Mouse (Mus musculus) embryonic facial prominence, embryonic 12.5 days (tissue): ENCODE measurements around the gene Tbc1d24. TPM values are rescaled to one million over a fixed set of nuclear protein-coding genes. Genes with fewer than 3 reads are reported as not detected.

Experiments used
- ATAC-seq: fragments of 200-750 bp; cut with Nextera tagmentation; 2 replicates; pipeline ENCODE4 v1.8.0; 2017; ENCODE audit not compliant: insufficient number of reproducible peaks, insufficient read depth, low FRiP score, low TSS enrichment
- H3K27ac ChIP-seq: fragments of 300-500 bp; sonication (generic); 2 replicates; pipeline ENCODE4 v1.5.1; 2016; ENCODE audit warnings: mild to moderate bottlenecking
- H3K27me3 ChIP-seq: fragments of 300-500 bp; sonication (generic); 2 replicates; pipeline ENCODE4 v1.6.1; 2016; ENCODE audit warnings: mild to moderate bottlenecking, moderate library complexity
- H3K36me3 ChIP-seq: fragments of 300-500 bp; sonication (generic); 2 replicates; pipeline ENCODE4 v1.6.1; 2016; ENCODE audit warnings: mild to moderate bottlenecking
- H3K4me1 ChIP-seq: fragments of 300-500 bp; sonication (generic); 2 replicates; pipeline ENCODE4 v1.6.1; 2016
- H3K4me2 ChIP-seq: fragments of 300-500 bp; sonication (generic); replicated peaks from 2 replicates; pipeline ENCODE4 v1.6.1; 2016; ENCODE audit warnings: mild to moderate bottlenecking, moderate library complexity
- H3K4me3 ChIP-seq: fragments of 300-500 bp; sonication (generic); 2 replicates; pipeline ENCODE4 v1.5.1; 2016; ENCODE audit warnings: mild to moderate bottlenecking
- H3K9ac ChIP-seq: fragments of 300-500 bp; sonication (generic); 2 replicates; pipeline ENCODE4 v1.6.1; 2016; ENCODE audit warnings: mild to moderate bottlenecking, moderate library complexity
- H3K9me3 ChIP-seq: fragments of 300-500 bp; sonication (generic); 2 replicates; pipeline ENCODE4 v1.6.1; 2016; ENCODE audit warnings: mild to moderate bottlenecking, moderate library complexity
- WGBS: fragments of 180-500 bp; shearing (Covaris S2); methylation state at CpG from one replicate; pipeline ENCODE4 v1.1.7; 2016; 5-methylcytosine and 5-hydroxymethylcytosine counted together
- polyA plus RNA-seq: library from polyadenylated mRNA; unstranded; fragments of >200 nt; fragmentation: Nextera tagmentation; extraction: Ambion mirVana; gene quantifications from 2 replicates; pipeline ENCODE4 v1.2.1, GENCODE M21; 2016

Gene Tbc1d24
- polyA plus RNA-seq, 1 experiment from 2014 or later: 8.9 TPM

DNA sequence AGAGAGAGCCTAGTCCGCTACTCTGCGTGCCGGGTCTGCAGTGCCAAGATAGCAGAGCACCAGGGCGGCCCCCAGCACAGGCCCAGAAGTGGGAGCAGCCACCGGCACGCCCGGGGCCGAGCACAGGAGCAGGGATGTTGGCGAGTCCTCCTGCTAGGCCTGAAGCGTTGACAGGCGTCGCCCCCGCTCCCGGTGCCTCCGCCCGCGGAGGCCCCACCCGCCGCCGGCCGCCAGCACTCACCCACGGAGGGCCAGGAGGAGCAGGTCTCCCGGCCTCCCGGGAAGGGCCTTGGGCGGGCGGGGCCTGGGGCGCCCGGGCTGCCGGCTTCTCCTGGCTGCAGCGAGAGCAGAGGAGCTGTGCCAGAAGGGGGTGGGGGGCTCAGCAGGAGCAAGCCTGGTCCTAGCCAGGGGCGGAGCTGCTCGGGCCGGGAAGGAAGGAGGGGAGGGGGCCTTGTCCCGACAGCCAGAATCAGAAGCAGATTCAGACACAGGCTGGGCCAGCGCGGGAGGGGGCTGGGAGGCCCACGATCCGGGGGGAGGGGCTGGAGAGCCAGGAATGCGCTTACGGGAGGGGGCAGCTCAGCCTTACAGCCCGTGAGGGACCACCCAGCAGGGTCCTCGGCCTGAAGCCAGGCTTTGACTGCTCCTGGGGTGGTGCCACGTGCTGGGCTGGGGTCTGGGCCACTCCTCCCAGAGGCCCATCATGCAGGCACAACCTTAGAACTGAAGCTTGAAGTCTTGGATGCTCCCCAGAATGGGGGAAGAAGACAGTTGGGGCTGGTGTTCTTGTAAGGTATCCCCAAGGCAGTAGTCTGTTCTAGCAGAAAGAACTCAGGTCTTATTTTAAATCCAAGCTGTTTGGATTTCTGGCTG, 3.9 kb upstream of the Tbc1d24 start, which contains the start of gene Ntn3:
Gene Ntn3, minus strand, starts transcription at position 489 of the 873 bp plus-strand sequence.
- Histone ChIP-seq H3K36me3 (no peaks in the 10 kb centered on the region), H3K4me1 (peaks cover 72% of the 10 kb centered on the region), H3K27me3 (no peaks in the 10 kb centered on the region), H3K27ac (peak within 1 kb of the TSS; percentile 96), H3K4me2 (peak within 1 kb of the TSS; percentile 92), H3K9ac (peak within 1 kb of the TSS; percentile 86), H3K4me3 (peak within 1 kb of the TSS; percentile 63), H3K9me3 (no peaks in the 10 kb centered on the region)
- ATAC-seq: peak; percentile 76
- under 1% methylated on average over 40 of the region's 43 CpGs for WGBS

DNA sequence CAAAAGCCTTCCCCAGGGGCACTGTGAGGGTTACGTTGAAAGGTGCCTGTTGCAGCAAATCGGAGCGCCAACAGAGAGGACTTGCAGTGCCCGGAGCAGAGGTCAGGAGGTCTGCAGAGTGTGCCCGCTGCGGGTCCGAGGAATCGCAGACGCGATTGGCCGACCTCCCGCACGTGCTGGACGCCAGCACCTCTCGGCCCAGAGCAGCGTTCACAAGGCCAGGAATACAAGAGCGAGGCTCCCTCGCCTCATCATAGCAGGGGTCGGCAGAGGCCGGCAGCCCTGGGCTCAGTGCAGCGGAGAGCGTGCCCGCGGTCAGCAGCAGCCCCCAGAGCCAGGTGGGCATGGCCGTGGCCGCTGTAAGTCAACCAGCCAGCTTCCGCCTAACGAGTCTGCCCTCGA, 3.3 kb upstream of the Tbc1d24 start:
- Histone ChIP-seq H3K36me3 (no peaks in the 10 kb centered on the region), H3K27ac (peak overlapping the region; percentile 96), H3K4me2 (peak overlapping the region; percentile 92), H3K9me3 (no peaks in the 10 kb centered on the region), H3K27me3 (no peaks in the 10 kb centered on the region), H3K9ac (peak overlapping the region; percentile 86), H3K4me3 (peak overlapping the region; percentile 63), H3K4me1 (peaks cover 77% of the 10 kb centered on the region)
- ATAC-seq: no peak; the same call in 1 of the 2 replicates
- 1% methylated on average over 29 of the region's 29 CpGs for WGBS

DNA sequence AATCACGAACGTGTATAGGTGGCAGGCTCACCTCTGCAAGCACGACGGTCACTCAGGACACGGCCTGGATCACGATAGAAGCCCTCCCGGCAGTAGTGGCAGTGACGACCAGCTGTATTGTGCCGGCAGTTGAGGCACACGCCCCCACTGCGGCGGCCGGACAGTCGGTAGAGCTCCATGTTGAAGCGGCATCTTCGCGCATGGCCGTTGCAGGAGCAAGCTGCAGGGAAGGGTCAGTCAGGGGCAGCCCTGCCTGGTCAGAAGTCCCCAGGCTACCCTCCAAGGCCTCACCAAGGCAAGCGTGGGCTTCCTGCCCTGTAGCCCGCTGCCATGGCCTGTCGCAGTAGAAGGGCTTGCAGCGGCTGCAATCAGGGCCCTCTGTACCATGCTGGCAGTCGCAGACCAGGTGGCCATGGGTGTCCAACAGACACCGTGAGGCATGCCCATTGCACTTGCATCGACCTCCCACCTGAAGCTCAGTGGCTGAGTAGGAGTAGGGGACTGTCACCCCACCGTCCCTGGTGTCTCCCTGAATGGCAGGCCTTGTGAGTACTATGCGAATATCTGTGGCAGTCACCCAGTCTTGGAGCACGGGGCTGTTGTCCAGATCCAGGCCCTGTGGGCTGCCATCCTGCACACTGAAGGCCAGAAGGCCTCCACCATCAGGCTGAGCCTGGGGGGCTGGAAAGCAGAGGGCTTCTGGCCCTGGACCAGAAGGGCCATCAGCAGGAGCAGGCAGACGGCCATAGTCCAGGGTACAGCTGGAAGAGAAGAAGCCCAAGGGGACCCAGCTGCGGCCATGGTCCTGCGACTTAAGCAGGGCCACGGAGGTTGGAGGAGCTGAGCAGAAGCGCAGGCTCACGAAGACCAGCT, 2.6 kb upstream of the Tbc1d24 start:
- H3K4me2 ChIP-seq: peak overlapping the region; percentile 92

DNA sequence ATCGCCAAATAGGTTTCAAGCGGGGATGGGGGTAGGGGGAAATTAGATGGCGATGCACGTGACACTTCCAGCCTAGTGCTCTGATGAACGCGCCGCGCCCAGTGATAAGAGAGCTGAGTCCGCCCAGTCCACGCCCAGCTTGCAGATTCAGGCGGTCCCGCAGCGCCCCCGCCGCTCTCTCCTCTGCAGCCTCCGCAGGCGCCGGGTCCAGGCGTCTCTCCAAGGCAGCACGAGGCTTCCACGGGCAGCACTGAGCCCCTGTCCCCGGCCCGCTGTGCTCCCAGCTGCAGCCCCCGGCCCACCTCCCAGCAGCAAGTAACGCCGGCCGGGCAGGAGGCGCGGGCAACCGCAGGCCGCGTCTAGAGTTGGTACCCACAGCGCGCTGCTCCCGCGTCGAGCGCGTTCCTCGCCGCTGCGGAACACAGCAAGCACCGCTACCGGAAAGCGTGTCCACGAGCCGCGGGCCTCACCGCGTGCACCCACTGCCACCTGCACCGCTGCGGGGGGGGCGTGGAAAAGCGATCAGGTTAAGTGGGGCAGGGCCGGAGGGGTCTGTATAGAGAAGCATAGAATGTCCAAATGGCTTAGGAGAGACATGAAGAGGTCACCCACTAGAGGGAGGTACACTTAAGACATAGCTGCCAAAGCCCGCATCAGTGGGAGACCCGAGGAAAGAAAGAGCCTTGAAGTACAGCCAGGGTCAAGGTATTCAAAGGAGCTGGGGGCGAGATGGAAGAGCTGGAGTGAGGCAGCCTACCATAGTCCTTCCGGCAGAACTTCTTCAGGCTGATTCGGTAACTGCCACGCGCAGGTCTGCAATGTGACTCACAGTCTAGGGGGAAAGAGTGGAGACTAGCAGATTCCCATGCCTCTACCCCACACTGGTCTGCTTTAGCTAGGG, 1.3 kb upstream of the Tbc1d24 start:
- Histone ChIP-seq H3K9me3 (no peaks in the 10 kb centered on the region), H3K27me3 (no peaks in the 10 kb centered on the region), H3K4me3 (peak overlapping the region; percentile 63), H3K36me3 (no peaks in the 10 kb centered on the region), H3K4me1 (peaks cover 78% of the 10 kb centered on the region), H3K9ac (peak overlapping the region; percentile 86), H3K27ac (peak overlapping the region; percentile 66), H3K4me2 (peak overlapping the region; percentile 92)
- ATAC-seq: no peak
- 6% methylated on average over 62 of the region's 62 CpGs for WGBS

More for the DNA sequence above, 2.6 kb upstream of the Tbc1d24 start:
- H3K27ac ChIP-seq: peak overlapping the region; percentile 96
- peak overlapping the region; percentile 63 for H3K4me3 ChIP-seq
- peaks cover 83% of the 10 kb centered on the region for H3K4me1 ChIP-seq
- H3K36me3 ChIP-seq: no peaks in the 10 kb centered on the region
- no peaks in the 10 kb centered on the region for H3K27me3 ChIP-seq
- no peak for ATAC-seq
- 51% methylated on average over 34 of the region's 34 CpGs for WGBS
- no peaks in the 10 kb centered on the region for H3K9me3 ChIP-seq
- H3K9ac ChIP-seq: peak overlapping the region; percentile 86

DNA sequence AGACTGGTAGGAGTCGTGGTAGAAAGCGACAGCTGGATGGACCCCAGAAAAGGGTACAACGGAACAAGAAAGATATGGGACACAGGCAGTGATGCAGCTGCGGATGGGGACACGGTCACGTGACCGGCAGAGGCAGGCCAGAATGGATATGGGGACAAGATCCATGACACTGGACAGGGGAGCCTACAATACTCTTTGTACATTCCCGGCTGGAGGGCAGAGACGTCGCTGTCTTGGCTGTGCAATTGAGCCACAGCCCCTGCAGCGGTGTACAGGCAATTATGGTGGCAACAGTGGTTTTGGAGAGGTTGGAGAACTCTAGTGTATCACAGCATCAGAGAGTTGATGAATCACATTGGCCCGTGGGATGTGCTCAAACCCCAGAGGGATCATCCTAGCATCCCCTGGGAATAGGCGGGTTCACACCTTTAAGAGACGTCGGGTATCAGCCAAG, 573 bp upstream of the Tbc1d24 start:
- Histone ChIP-seq H3K4me3 (peak overlapping the region; percentile 63), H3K27me3 (no peaks in the 10 kb centered on the region), H3K9me3 (no peaks in the 10 kb centered on the region), H3K4me1 (peaks cover 70% of the 10 kb centered on the region), H3K27ac (peak overlapping the region; percentile 66), H3K9ac (peak overlapping the region; percentile 86; the same call in 1 of the 2 replicates), H3K36me3 (no peaks in the 10 kb centered on the region), H3K4me2 (peak overlapping the region; percentile 92)
- ATAC-seq: 0 out of 2 replicates have a peak, but pooled peaks have one; percentile 0
- 9% methylated on average over 15 of the region's 15 CpGs for WGBS

DNA sequence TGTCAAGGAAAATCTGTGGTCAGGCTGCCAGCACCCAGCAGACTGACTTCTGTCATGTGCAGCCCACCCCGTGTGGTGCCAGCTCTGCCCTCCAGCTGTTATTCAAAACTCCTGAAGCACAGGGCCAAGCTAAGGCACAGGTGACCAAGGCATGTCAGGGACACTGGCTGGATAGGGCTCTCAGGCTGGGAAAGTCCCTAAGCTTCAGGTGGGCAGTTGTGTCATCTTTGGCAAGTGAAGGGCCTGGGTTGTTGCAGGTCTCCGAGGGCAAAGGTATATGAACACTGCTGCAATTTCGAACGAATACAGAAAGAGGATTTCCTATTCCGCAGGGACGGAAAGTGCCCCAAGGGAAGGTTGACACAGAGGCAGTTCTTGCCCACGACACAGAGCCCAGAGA, 516 bp downstream of the Tbc1d24 start:
- 5% methylated on average over 7 of the region's 7 CpGs for WGBS
- Histone ChIP-seq H3K27me3 (no peaks in the 10 kb centered on the region), H3K9ac (peak overlapping the region; percentile 86), H3K4me2 (peak overlapping the region; percentile 92), H3K9me3 (no peaks in the 10 kb centered on the region), H3K27ac (no peak overlapping the region), H3K36me3 (no peaks in the 10 kb centered on the region), H3K4me3 (peak overlapping the region; percentile 63), H3K4me1 (peaks cover 59% of the 10 kb centered on the region)
- ATAC-seq: no peak

DNA sequence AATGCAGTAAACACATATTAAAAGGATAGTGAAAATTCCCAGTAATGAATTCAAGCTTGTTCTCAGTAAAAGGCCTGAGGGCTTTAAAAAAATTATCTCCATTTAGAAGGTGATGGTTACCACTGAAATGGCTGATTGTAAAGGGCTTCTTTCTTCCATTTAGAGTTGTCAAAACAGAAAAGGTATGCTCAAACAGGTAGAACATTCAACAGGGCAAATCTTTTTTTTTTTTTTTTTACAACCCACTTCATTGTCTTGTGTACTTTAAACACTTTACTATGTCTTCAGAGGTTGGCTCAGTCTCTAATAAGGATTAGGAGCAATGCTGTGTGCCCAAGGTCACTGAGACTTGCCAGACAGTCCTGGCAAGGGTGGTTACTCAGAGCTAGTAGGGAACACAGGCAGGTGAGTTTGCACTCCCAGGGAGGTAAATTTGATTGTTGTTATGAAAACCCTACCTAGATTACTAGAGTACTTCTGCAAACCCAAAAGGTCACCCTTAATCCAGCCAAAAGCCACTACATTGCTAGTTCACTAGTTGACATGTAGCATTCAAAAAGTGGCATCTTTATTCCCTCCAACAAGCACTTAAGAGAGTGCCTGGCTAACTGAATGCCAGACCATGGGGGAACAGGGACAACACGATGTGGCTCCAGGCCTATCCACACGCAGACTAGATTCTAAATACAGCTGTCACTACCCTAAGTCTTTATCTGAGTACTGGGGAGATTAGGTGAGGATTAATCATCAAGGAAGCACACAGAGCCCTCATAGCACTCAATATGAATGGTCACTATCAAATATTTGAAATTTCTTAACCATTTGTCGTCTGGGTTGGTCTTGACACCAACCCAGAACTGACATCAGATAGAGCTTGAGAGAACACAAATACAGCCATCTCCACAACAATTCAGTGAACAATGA, 1.5 kb downstream of the Tbc1d24 start:
- Histone ChIP-seq H3K4me2 (peak overlapping the region; percentile 92), H3K4me3 (peak overlapping the region; percentile 63), H3K36me3 (no peaks in the 10 kb centered on the region), H3K27ac (no peak overlapping the region), H3K9me3 (no peaks in the 10 kb centered on the region), H3K27me3 (no peaks in the 10 kb centered on the region), H3K9ac (peak overlapping the region; percentile 13; the same call in 1 of the 2 replicates), H3K4me1 (peaks cover 51% of the 10 kb centered on the region)
- 75% methylated on average over 3 of the region's 3 CpGs for WGBS
- no peak for ATAC-seq

DNA sequence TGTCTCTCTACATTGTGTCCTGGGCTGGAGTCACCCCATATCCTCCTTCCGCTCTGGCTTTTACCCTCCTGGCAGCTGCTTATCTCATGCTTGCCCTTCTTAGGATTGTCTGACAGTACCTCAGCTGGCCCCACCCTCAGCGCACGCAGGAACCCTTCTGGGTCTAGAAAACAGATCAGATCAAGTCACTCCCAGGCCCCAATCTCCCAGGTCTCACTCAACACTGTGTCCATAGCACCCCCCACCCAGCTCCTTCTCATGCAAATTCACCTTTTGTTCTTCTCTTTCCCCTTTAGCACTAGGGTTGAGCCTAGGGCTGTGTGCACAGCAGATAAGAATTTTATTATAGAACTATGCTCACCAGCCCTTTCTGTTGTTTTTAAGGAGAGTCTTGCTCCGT, 2.3 kb downstream of the Tbc1d24 start:
- Histone ChIP-seq H3K4me1 (peaks cover 43% of the 10 kb centered on the region), H3K27ac (no peak overlapping the region), H3K27me3 (no peaks in the 10 kb centered on the region), H3K4me2 (no peak overlapping the region), H3K36me3 (no peaks in the 10 kb centered on the region), H3K9me3 (no peaks in the 10 kb centered on the region), H3K9ac (no peak overlapping the region), H3K4me3 (no peak overlapping the region)
- ATAC-seq: no peak
- WGBS: 52% methylated on average over 4 of the region's 4 CpGs

DNA sequence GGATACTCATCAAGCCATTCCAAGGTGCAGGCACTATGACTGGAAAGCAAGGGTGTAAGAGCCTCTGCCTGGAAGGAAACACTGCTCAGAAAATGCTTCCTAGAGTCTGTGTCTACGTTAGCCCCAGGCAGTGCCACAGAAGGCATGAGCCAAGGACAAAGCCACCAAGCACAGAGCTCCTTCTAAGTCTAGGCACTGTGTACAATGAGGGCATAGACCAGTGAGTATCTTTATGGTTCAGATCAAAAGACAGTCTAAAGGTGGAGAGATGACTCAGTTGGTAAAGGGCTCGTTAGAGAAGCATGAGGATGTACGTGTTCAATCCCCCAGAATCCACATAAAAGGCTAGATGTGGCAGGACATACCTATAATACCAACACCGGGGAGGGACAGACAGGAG, 4.3 kb downstream of the Tbc1d24 start:
- no peaks in the 10 kb centered on the region for H3K27me3 ChIP-seq
- no peak overlapping the region for H3K27ac ChIP-seq
- H3K4me2 ChIP-seq: no peak overlapping the region
- peaks cover 23% of the 10 kb centered on the region for H3K4me1 ChIP-seq
- H3K4me3 ChIP-seq: no peak overlapping the region
- no peak for ATAC-seq
- 86% methylated on average over 4 of the region's 4 CpGs for WGBS
- H3K9me3 ChIP-seq: no peaks in the 10 kb centered on the region
- H3K36me3 ChIP-seq: no peaks in the 10 kb centered on the region
- no peak overlapping the region for H3K9ac ChIP-seq

DNA sequence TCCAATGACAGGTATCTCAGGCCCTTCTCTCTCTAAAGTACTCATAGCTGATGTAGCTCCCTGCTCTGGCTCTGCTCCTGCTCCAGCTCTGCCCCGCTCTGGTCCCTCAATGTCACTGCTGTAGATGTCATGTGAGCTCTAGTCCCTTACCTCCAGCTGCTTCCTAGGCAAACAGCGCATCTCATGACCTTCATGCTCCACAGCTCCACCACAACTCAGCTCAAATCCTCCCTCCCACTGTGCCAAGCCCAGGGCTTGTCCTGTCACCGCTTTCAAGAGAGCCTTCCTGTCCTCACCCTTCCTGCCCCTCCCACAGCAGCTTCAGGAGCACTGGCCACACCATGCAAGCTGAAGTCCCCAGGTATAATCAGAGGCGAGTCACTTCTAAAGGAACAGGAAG, 5.6 kb downstream of the Tbc1d24 start:
- Histone ChIP-seq H3K4me3 (no peak overlapping the region), H3K27ac (no peak overlapping the region), H3K4me1 (peaks cover 17% of the 10 kb centered on the region), H3K4me2 (no peak overlapping the region), H3K27me3 (no peaks in the 10 kb centered on the region), H3K36me3 (no peaks in the 10 kb centered on the region), H3K9ac (no peak overlapping the region), H3K9me3 (no peaks in the 10 kb centered on the region)
- ATAC-seq: no peak
- 69% methylated on average over 4 of the region's 4 CpGs for WGBS
